ENCODE assay signal across 8 mouse cellular contexts in genomic region chr2:27764256-27764936, GRCm38 (mm10).
DNase-seq lines count a peak whose midpoint lies in the region; ATAC-seq and TF ChIP-seq lines count a peak whose summit lies in the region.

No protein-coding gene starts in this region.

- H3K9ac ChIP-seq in liver, adult 2 months (ENCODE audit: low read depth, low read length), result 0 out of 2 replicates have a peak overlapping the region, but pooled peaks have one; percentile 12
- 0 out of 2 replicates have a peak overlapping the region, but pooled peaks have one; percentile 22 for H3K9ac ChIP-seq in forebrain, embryonic 16.5 days (replicated peaks; ENCODE audit: low read depth, low read length)
- no peak overlapping the region; the same call in 1 of the 2 replicates for H3K9ac ChIP-seq in neural tube, embryonic 15.5 days (replicated peaks)

- no peak overlapping the region for H3K4me2 ChIP-seq in forebrain, embryonic 16.5 days (ENCODE audit: low read length)
- no peak overlapping the region for H3K4me2 ChIP-seq in neural tube, embryonic 15.5 days

- H3K79me2 ChIP-seq in liver, adult 2 months (ENCODE audit: control insufficient read depth, insufficient read depth, low read length), result no peaks in the 10 kb centered on the region

- 0 out of 2 replicates have a peak, but pooled peaks have one; percentile 8 for TF ChIP-seq POLR2A in liver, adult 2 months (IDR thresholded peaks at IDR 0.05; ENCODE audit: extremely low read depth, insufficient read depth, low read length)

- H3K36me3 ChIP-seq in liver, adult 2 months (ENCODE audit: control insufficient read depth, insufficient read depth, low read length), result peaks cover 13% of the 10 kb centered on the region; the same call in 1 of the 2 replicates
- H3K36me3 ChIP-seq in forebrain, embryonic 16.5 days (ENCODE audit: control insufficient read depth, insufficient read depth), result no peaks in the 10 kb centered on the region
- 0 out of 2 replicates have a peak, but pooled peaks cover 2% of the 10 kb centered on the region for H3K36me3 ChIP-seq in neural tube, embryonic 15.5 days

- WGBS in liver, adult 2 months, result 7% methylated on average over 6 of the region's 6 CpGs
- 19% methylated on average over 6 of the region's 6 CpGs for WGBS in forebrain, embryonic 16.5 days
- WGBS in neural tube, embryonic 15.5 days, result 18% methylated on average over 6 of the region's 6 CpGs

- peak; percentile 81 for DNase-seq in liver, adult 2 months (ENCODE audit: extremely low read depth, low read depth, low spot score)
- no peak for DNase-seq in liver
- peak; percentile 54 to 61 for DNase-seq in kidney, postnatal 4 days
- DNase-seq in spleen, postnatal 4 days (ENCODE audit: low spot score in 2 of 2), result no peak
- no peak for DNase-seq in right cerebral cortex, adult 18-20 months
- no peak for DNase-seq in frontal cortex, postnatal 10 days (ENCODE audit: low spot score in 2 of 2)

- no peaks in the 10 kb centered on the region for H3K9me3 ChIP-seq in forebrain, embryonic 16.5 days (ENCODE audit: control insufficient read depth, low read length)
- no peaks in the 10 kb centered on the region for H3K9me3 ChIP-seq in neural tube, embryonic 15.5 days (replicated peaks)

- 0 out of 2 replicates have a peak, but pooled peaks have one; percentile 18 for TF ChIP-seq CTCF in liver, adult 2 months (IDR thresholded peaks at IDR 0.05; ENCODE audit: low read depth, low read length)

- H3K4me3 ChIP-seq in liver, adult 2 months (ENCODE audit: insufficient read depth, low read depth, low read length), result no peak overlapping the region
- no peak overlapping the region for H3K4me3 ChIP-seq in forebrain, embryonic 16.5 days (replicated peaks; ENCODE audit: low read length)
- H3K4me3 ChIP-seq in neural tube, embryonic 15.5 days (replicated peaks), result no peak overlapping the region

- H3K4me1 ChIP-seq in liver, adult 2 months (ENCODE audit: control insufficient read depth, insufficient read depth, low read length), result peaks cover 3% of the 10 kb centered on the region; the same call in 1 of the 2 replicates
- peaks cover 4% of the 10 kb centered on the region; the same call in 1 of the 2 replicates for H3K4me1 ChIP-seq in forebrain, embryonic 16.5 days (replicated peaks; ENCODE audit: control insufficient read depth, insufficient read depth, low read length)
- H3K4me1 ChIP-seq in neural tube, embryonic 15.5 days, result peaks cover 31% of the 10 kb centered on the region

- ATAC-seq in forebrain, embryonic 16.5 days, result peak; percentile 47
- ATAC-seq in neural tube, embryonic 15.5 days (ENCODE audit: low FRiP score), result peak; percentile 42

- H3K27me3 ChIP-seq in liver, adult 2 months (ENCODE audit: control insufficient read depth, insufficient read depth, low read length), result no peaks in the 10 kb centered on the region
- no peaks in the 10 kb centered on the region for H3K27me3 ChIP-seq in forebrain, embryonic 16.5 days (replicated peaks; ENCODE audit: control insufficient read depth, insufficient read depth, low read length)
- peaks cover 10% of the 10 kb centered on the region for H3K27me3 ChIP-seq in neural tube, embryonic 15.5 days (replicated peaks)

- peak overlapping the region; percentile 36; the same call in 1 of the 2 replicates for H3K27ac ChIP-seq in liver, adult 2 months (replicated peaks; ENCODE audit: insufficient read depth, low read depth, low read length)
- no peak overlapping the region for H3K27ac ChIP-seq in forebrain, embryonic 16.5 days (ENCODE audit: low read length)
- no peak overlapping the region for H3K27ac ChIP-seq in neural tube, embryonic 15.5 days (replicated peaks)

Comparison
In these comparisons a context has a peak if more than half of its experiments do, and no peak if none do; other contexts are left out.
1. DNase-seq: peak in liver, adult 2 months (single experiment) and kidney, postnatal 4 days (2 of 2); none in liver (single experiment), spleen, postnatal 4 days (0 of 2), right cerebral cortex, adult 18-20 months (single experiment) and frontal cortex, postnatal 10 days (0 of 2).